Mouse (Mus musculus) spleen, postnatal 14 days (tissue): ENCODE results near the gene Ext2.

Experiments used
- DNase-seq, 2 experiments: peaks; one replicate each; pipeline ENCODE4 v3.0.0; 2021 to 2022; ENCODE audit warnings: low spot score in 2 of 2

Ext2 gene

DNA sequence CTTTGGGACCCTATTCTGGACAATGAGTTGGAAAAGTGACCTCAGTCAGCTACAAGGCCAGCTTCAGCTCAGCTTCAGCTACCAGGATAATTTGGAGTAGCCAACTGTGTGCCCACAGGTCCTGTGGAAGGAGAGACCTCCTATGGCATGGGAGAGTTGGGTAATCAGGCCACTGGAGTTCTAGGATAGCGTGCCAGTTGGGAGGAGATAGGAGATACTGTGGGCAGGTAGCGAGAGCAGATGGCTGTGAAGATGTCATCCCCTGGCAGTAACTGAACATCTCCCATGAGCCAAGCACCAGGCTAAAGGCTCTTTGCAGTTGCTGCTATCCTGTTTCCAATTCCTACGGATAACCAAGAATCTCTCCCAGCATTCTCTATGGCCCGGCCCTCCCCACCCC, 187.8 kb downstream of the Ext2 start:
- DNase-seq: no peak

GRCm38 (mm10) chr2:93624665-93625408, 197.5 kb downstream of the Ext2 start:
- no peak for DNase-seq

- no peak for DNase-seq
These were observed 203.0 kb downstream of the Ext2 start for GRCm38 (mm10) chr2:93619208-93619849.

DNA sequence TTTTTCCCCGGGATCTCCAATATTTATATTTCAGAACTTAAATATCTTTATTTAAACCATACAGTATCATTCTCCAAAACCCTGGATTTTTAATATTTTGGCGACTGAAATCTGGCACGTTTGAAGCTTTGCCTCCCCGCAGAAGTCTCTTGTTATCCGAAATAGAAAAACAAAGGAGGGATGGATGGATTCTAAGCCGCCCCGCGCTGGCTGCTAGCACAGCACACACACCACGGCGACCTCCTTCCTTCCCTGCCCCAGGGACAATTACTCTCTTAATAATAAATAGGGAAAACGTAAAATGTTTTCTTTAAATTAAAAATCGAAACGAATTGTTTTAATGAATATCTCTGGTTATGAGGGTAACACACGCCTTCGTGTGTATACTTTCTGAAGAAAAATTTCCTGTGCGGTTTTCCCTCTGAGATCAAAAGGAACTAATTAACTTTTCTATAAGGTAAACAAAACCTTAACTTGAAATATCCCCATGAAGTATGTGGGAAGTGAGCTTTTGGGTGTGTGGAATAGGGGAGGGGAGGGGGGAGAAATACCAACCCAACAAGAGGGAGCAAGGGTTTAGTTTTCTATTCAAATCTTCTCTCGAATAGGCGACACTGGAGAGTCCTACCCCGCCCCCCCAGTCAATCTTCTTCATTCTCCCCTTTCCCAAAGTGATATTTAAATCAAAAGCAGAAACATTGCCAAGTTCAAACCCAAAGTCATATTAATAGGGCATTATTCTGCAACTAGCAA, 203.7 kb downstream of the Ext2 start:
- DNase-seq: no peak

DNA sequence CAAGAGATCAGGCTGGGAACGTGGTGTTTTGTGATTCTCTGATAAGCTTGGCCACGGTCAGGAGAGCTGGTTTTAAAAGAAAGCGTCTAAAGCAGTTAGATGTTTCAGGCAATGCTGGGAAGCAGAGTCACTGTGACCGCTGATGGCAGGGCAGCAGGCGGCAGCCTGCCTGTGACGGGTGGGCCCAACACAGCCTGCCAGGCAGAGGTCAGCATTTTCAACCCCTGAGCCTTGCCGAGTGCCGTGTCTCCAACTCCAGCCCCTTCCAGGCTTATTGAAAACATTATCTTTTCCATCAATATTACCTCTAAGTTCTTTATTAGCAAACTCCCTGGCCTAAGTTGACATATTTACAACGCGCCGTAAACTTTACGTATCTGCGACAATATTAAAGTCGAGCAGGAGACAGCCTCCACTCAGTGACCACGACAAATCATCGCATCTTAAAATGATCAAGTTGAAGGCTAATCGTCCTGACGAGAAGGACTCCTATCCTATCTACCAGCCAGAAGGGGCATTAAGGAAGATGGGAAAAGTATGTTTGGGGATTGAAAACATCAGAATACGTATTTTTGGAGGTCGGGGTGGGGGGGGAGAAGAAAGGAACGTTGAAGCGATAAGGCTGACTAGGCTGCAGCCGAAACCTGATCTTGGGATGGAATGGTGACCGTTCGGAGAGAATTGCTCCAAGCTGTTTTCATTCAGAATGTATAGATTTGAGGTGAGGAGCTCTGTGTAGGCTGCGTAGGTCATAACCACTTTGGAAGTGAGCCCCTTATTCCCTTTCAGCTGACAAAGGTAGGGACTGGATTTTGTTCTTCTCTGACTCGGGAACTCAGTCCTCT, 206.3 kb downstream of the Ext2 start:
- no peak for DNase-seq

- no peak for DNase-seq
These were observed 209.3 kb downstream of the Ext2 start for GRCm38 (mm10) chr2:93613020-93613419.
